Mouse (Mus musculus): ENCODE measurements at regions not wholly inside any gene's neighbourhood (a gene's known extent, or its start where the extent isn't known, plus 50 kb on each side); places are given as distances from the start of the nearest gene placed in this dataset.
A peak's percentile ranks its signal among the peaks of the same experiment; 100 is the strongest.

GRCm38 (mm10) chr4:12775524-12776216 is 603.9 kb upstream of the Fam92a start:
- WGBS, result 38% methylated on average over 3 of the region's 3 CpGs
- no peak for ATAC-seq (ENCODE audit: low read depth)
- Histone ChIP-seq H3K27ac (replicated peaks; ENCODE audit: low read depth, low read length) (no peak overlapping the region), H3K9ac (ENCODE audit: low read depth, low read length) (no peak overlapping the region), H3K9me3 (ENCODE audit: control insufficient read depth, low read length) (no peaks in the 10 kb centered on the region), H3K36me3 (ENCODE audit: control insufficient read depth, insufficient read depth, low read length) (no peaks in the 10 kb centered on the region), H3K4me1 (ENCODE audit: control insufficient read depth, insufficient read depth, low read length) (peaks cover 14% of the 10 kb centered on the region), H3K27me3 (replicated peaks; ENCODE audit: control insufficient read depth, insufficient read depth, low read length) (no peaks in the 10 kb centered on the region), H3K4me3 (ENCODE audit: low read depth, low read length) (no peak overlapping the region), H3K4me2 (ENCODE audit: low read depth, low read length) (no peak overlapping the region)
- peak; percentile 78 for DNase-seq (ENCODE audit: low spot score)

GRCm38 (mm10) chr4:12775090-12775489 is 603.3 kb upstream of the Fam92a start:
- DNase-seq (ENCODE audit: low spot score) (no peak), ATAC-seq (ENCODE audit: low read depth) (no peak)
- Histone ChIP-seq H3K27ac (replicated peaks; ENCODE audit: low read depth, low read length) (no peak overlapping the region), H3K4me3 (ENCODE audit: low read depth, low read length) (no peak overlapping the region), H3K36me3 (ENCODE audit: control insufficient read depth, insufficient read depth, low read length) (no peaks in the 10 kb centered on the region), H3K9ac (ENCODE audit: low read depth, low read length) (no peak overlapping the region), H3K9me3 (ENCODE audit: control insufficient read depth, low read length) (no peaks in the 10 kb centered on the region), H3K4me1 (ENCODE audit: control insufficient read depth, insufficient read depth, low read length) (peaks cover 19% of the 10 kb centered on the region), H3K27me3 (replicated peaks; ENCODE audit: control insufficient read depth, insufficient read depth, low read length) (no peaks in the 10 kb centered on the region), H3K4me2 (ENCODE audit: low read depth, low read length) (no peak overlapping the region)
- 50% methylated on average over 4 of the region's 4 CpGs for WGBS

GRCm38 (mm10) chr4:12774671-12775070 is 602.9 kb upstream of the Fam92a start:
- peak; percentile 52 for DNase-seq (ENCODE audit: low spot score)
- H3K9me3 ChIP-seq (ENCODE audit: control insufficient read depth, low read length), result no peaks in the 10 kb centered on the region
- H3K9ac ChIP-seq (ENCODE audit: low read depth, low read length), result no peak overlapping the region
- 39% methylated on average over 5 of the region's 5 CpGs for WGBS
- peaks cover 19% of the 10 kb centered on the region for H3K4me1 ChIP-seq (ENCODE audit: control insufficient read depth, insufficient read depth, low read length)
- H3K27ac ChIP-seq (replicated peaks; ENCODE audit: low read depth, low read length), result no peak overlapping the region
- H3K36me3 ChIP-seq (ENCODE audit: control insufficient read depth, insufficient read depth, low read length), result no peaks in the 10 kb centered on the region
- no peaks in the 10 kb centered on the region for H3K27me3 ChIP-seq (replicated peaks; ENCODE audit: control insufficient read depth, insufficient read depth, low read length)
- H3K4me2 ChIP-seq (ENCODE audit: low read depth, low read length), result no peak overlapping the region
- no peak for ATAC-seq (ENCODE audit: low read depth)
- no peak overlapping the region for H3K4me3 ChIP-seq (ENCODE audit: low read depth, low read length)

- WGBS, result 58% methylated on average over 7 of the region's 7 CpGs
- no peak for ATAC-seq (ENCODE audit: low read depth)
Measured at GRCm38 (mm10) chr4:12773201-12773600, 601.4 kb upstream of the Fam92a start.

GRCm38 (mm10) chr4:12770131-12770780 is 598.4 kb upstream of the Fam92a start:
- no peaks in the 10 kb centered on the region for H3K9me3 ChIP-seq (ENCODE audit: control insufficient read depth, low read length)
- H3K36me3 ChIP-seq (ENCODE audit: control insufficient read depth, insufficient read depth, low read length), result no peaks in the 10 kb centered on the region
- H3K9ac ChIP-seq (ENCODE audit: low read depth, low read length), result no peak overlapping the region
- H3K4me1 ChIP-seq (ENCODE audit: control insufficient read depth, insufficient read depth, low read length), result peaks cover 16% of the 10 kb centered on the region
- 37% methylated on average over 5 of the region's 5 CpGs for WGBS
- H3K27ac ChIP-seq (replicated peaks; ENCODE audit: low read depth, low read length), result no peak overlapping the region
- DNase-seq (ENCODE audit: low spot score) (peak; percentile 60), ATAC-seq (ENCODE audit: low read depth) (no peak)
- H3K27me3 ChIP-seq (replicated peaks; ENCODE audit: control insufficient read depth, insufficient read depth, low read length), result no peaks in the 10 kb centered on the region
- H3K4me3 ChIP-seq (ENCODE audit: low read depth, low read length), result no peak overlapping the region
- no peak overlapping the region for H3K4me2 ChIP-seq (ENCODE audit: low read depth, low read length)

More at GRCm38 (mm10) chr4:12773201-12773600, 601.4 kb upstream of the Fam92a start:
- no peak overlapping the region for H3K4me2 ChIP-seq (ENCODE audit: low read depth, low read length)
- no peak for DNase-seq (ENCODE audit: low spot score)
- H3K36me3 ChIP-seq (ENCODE audit: control insufficient read depth, insufficient read depth, low read length), result no peaks in the 10 kb centered on the region
- H3K27ac ChIP-seq (replicated peaks; ENCODE audit: low read depth, low read length), result no peak overlapping the region
- no peak overlapping the region for H3K9ac ChIP-seq (ENCODE audit: low read depth, low read length)
- no peaks in the 10 kb centered on the region for H3K9me3 ChIP-seq (ENCODE audit: control insufficient read depth, low read length)
- no peak overlapping the region for H3K4me3 ChIP-seq (ENCODE audit: low read depth, low read length)
- peaks cover 19% of the 10 kb centered on the region for H3K4me1 ChIP-seq (ENCODE audit: control insufficient read depth, insufficient read depth, low read length)
- H3K27me3 ChIP-seq (replicated peaks; ENCODE audit: control insufficient read depth, insufficient read depth, low read length), result no peaks in the 10 kb centered on the region

GRCm38 (mm10) chr4:12769092-12769491 is 597.3 kb upstream of the Fam92a start:
- Histone ChIP-seq H3K27me3 (replicated peaks; ENCODE audit: control insufficient read depth, insufficient read depth, low read length) (no peaks in the 10 kb centered on the region), H3K36me3 (ENCODE audit: control insufficient read depth, insufficient read depth, low read length) (no peaks in the 10 kb centered on the region), H3K9me3 (ENCODE audit: control insufficient read depth, low read length) (no peaks in the 10 kb centered on the region), H3K4me1 (ENCODE audit: control insufficient read depth, insufficient read depth, low read length) (peaks cover 7% of the 10 kb centered on the region), H3K4me3 (ENCODE audit: low read depth, low read length) (no peak overlapping the region), H3K4me2 (ENCODE audit: low read depth, low read length) (no peak overlapping the region), H3K9ac (ENCODE audit: low read depth, low read length) (no peak overlapping the region), H3K27ac (replicated peaks; ENCODE audit: low read depth, low read length) (no peak overlapping the region)
- DNase-seq (ENCODE audit: low spot score) (no peak), ATAC-seq (ENCODE audit: low read depth) (no peak)

GRCm38 (mm10) chr4:12766763-12767162 is 594.9 kb upstream of the Fam92a start:
- Histone ChIP-seq H3K9me3 (ENCODE audit: control insufficient read depth, low read length) (no peaks in the 10 kb centered on the region), H3K4me3 (ENCODE audit: low read depth, low read length) (no peak overlapping the region), H3K27ac (replicated peaks; ENCODE audit: low read depth, low read length) (no peak overlapping the region), H3K9ac (ENCODE audit: low read depth, low read length) (no peak overlapping the region), H3K4me1 (ENCODE audit: control insufficient read depth, insufficient read depth, low read length) (peaks cover 6% of the 10 kb centered on the region), H3K27me3 (replicated peaks; ENCODE audit: control insufficient read depth, insufficient read depth, low read length) (no peaks in the 10 kb centered on the region), H3K36me3 (ENCODE audit: control insufficient read depth, insufficient read depth, low read length) (no peaks in the 10 kb centered on the region), H3K4me2 (ENCODE audit: low read depth, low read length) (no peak overlapping the region)
- no peak for ATAC-seq (ENCODE audit: low read depth)
- DNase-seq (ENCODE audit: low spot score), result no peak
- WGBS, result 64% methylated on average over 1 of the region's 1 CpGs

GRCm38 (mm10) chr4:12750817-12751216 is 579.0 kb upstream of the Fam92a start:
- no peak for ATAC-seq (ENCODE audit: low read depth)
- no peak for DNase-seq (ENCODE audit: low spot score)

GRCm38 (mm10) chr4:12749874-12750273 is 578.1 kb upstream of the Fam92a start:
- Histone ChIP-seq H3K9ac (ENCODE audit: low read depth, low read length) (no peak overlapping the region), H3K4me2 (ENCODE audit: low read depth, low read length) (no peak overlapping the region), H3K4me3 (ENCODE audit: low read depth, low read length) (no peak overlapping the region), H3K27me3 (replicated peaks; ENCODE audit: control insufficient read depth, insufficient read depth, low read length) (no peaks in the 10 kb centered on the region), H3K4me1 (ENCODE audit: control insufficient read depth, insufficient read depth, low read length) (no peaks in the 10 kb centered on the region), H3K36me3 (ENCODE audit: control insufficient read depth, insufficient read depth, low read length) (no peaks in the 10 kb centered on the region), H3K27ac (replicated peaks; ENCODE audit: low read depth, low read length) (no peak overlapping the region), H3K9me3 (ENCODE audit: control insufficient read depth, low read length) (no peaks in the 10 kb centered on the region)
- WGBS, result 95% methylated on average over 1 of the region's 1 CpGs
- ATAC-seq (ENCODE audit: low read depth) (no peak), DNase-seq (ENCODE audit: low spot score) (no peak)

More at GRCm38 (mm10) chr4:12750817-12751216, 579.0 kb upstream of the Fam92a start:
- no peak overlapping the region for H3K27ac ChIP-seq (replicated peaks; ENCODE audit: low read depth, low read length)
- no peaks in the 10 kb centered on the region for H3K36me3 ChIP-seq (ENCODE audit: control insufficient read depth, insufficient read depth, low read length)
- H3K4me2 ChIP-seq (ENCODE audit: low read depth, low read length), result no peak overlapping the region
- H3K9me3 ChIP-seq (ENCODE audit: control insufficient read depth, low read length), result no peaks in the 10 kb centered on the region
- 78% methylated on average over 2 of the region's 2 CpGs for WGBS
- no peaks in the 10 kb centered on the region for H3K27me3 ChIP-seq (replicated peaks; ENCODE audit: control insufficient read depth, insufficient read depth, low read length)
- H3K4me3 ChIP-seq (ENCODE audit: low read depth, low read length), result no peak overlapping the region
- no peaks in the 10 kb centered on the region for H3K4me1 ChIP-seq (ENCODE audit: control insufficient read depth, insufficient read depth, low read length)
- no peak overlapping the region for H3K9ac ChIP-seq (ENCODE audit: low read depth, low read length)

All from embryonic facial prominence, embryonic 14.5 days (tissue).